Mouse (Mus musculus) hindbrain, postnatal 0 days (tissue): ENCODE data around the gene Slc25a47. TPM values are rescaled to one million over a fixed set of nuclear protein-coding genes. Genes with fewer than 3 reads are reported as not detected.

ENCODE experiments used
- ATAC-seq: fragments of 200-750 bp; cut with Nextera tagmentation; 2 replicates; pipeline ENCODE4 v1.8.0; 2017; ENCODE audit warnings: mild to moderate bottlenecking, moderate TSS enrichment, moderate library complexity
- DNase-seq: peaks from one replicate; pipeline ENCODE4 v3.0.0-alpha.2; 2015; ENCODE audit warnings: low spot score
- H3K27ac ChIP-seq: fragments of 300-500 bp; sonication (generic); 2 replicates; pipeline ENCODE4 v1.5.1; 2014; ENCODE audit warnings: mild to moderate bottlenecking
- H3K27me3 ChIP-seq: fragments of 300-500 bp; sonication (generic); 2 replicates; pipeline ENCODE4 v1.6.1; 2014; ENCODE audit warnings: low read length, mixed read lengths; ENCODE audit not compliant: insufficient read depth
- H3K36me3 ChIP-seq: fragments of 300-500 bp; sonication (generic); 2 replicates; pipeline ENCODE4 v1.6.1; 2014; ENCODE audit warnings: low read length, mixed read lengths; ENCODE audit not compliant: insufficient read depth
- H3K4me1 ChIP-seq: fragments of 300-500 bp; sonication (generic); 2 replicates; pipeline ENCODE4 v1.6.1; 2014; ENCODE audit warnings: antibody characterized with exemption, low read length, mixed read lengths; ENCODE audit not compliant: insufficient read depth
- H3K4me2 ChIP-seq: fragments of 300-500 bp; sonication (generic); 2 replicates; pipeline ENCODE4 v1.6.1; 2014; ENCODE audit warnings: low read depth, mild to moderate bottlenecking, low read length, moderate library complexity, mixed read lengths
- H3K4me3 ChIP-seq: fragments of 300-500 bp; sonication (generic); 2 replicates; pipeline ENCODE4 v1.5.1; 2014; ENCODE audit warnings: low read length
- H3K9ac ChIP-seq: fragments of 300-500 bp; sonication (generic); replicated peaks from 2 replicates; pipeline ENCODE4 v1.6.1; 2014; ENCODE audit warnings: mild to moderate bottlenecking, low read length, moderate library complexity, mixed read lengths
- H3K9me3 ChIP-seq: fragments of 300-500 bp; sonication (generic); 2 replicates; pipeline ENCODE4 v1.6.1; 2016; ENCODE audit warnings: low read length, mixed read lengths
- CTCF ChIP-seq: IDR thresholded peaks from 2 replicates; pipeline ENCODE4 v1.5.1; 2016; ENCODE audit warnings: antibody characterized with exemption, control low read depth, low read depth
- WGBS: fragments of 180-500 bp; shearing (Covaris S2); extraction: QIAGEN DNeasy Blood & Tissue Kit; methylation state at CpG from one replicate; pipeline ENCODE4 v1.1.7; 2014; 5-methylcytosine and 5-hydroxymethylcytosine counted together
- polyA plus RNA-seq: library from polyadenylated mRNA; unstranded; fragments of >200 nt; fragmentation: Nextera tagmentation; extraction: Ambion mirVana; gene quantifications from 2 replicates; pipeline ENCODE4 v1.2.1, GENCODE M21; 2015
- total RNA-seq: library from RNA; depleted of rRNA; stranded (reverse); fragments of >200 nt; gene quantifications from 2 replicates; pipeline ENCODE4 v1.2.3, GENCODE M21; 2014

Gene Slc25a47
- total and polyA plus RNA-seq, 2 experiments from 2014 or later: 6.7 to 13.7 TPM

DNA sequence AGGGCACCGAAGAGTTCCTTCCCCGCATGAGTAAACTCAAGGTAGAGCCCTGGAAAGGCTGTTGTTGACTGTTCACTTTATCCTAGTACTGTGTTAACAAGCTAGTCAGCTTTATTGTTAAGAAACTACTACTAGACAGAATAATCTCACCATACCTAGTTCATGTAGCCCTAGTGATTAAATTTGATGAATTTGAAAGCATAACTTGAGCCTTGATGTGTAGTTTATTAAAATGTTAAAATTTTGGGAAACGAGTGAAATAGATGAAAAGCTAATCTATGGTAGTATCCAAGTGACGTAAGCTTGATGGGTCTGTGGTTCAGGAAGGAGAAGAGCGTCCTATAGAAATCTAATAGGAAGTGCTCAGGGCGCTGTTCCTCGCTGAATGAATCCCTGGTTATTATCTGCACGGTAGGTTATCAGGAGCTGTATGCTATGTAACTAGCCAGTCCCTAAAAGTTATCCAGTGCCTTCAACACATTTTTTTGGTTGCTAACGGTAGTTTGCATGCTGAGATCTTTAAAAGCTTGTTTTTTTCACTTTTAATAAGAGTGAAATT, 40.8 kb upstream of the Slc25a47 start:
- DNase-seq: peak; percentile 14
- H3K4me1 ChIP-seq: peaks cover 17% of the 10 kb centered on the region

DNA sequence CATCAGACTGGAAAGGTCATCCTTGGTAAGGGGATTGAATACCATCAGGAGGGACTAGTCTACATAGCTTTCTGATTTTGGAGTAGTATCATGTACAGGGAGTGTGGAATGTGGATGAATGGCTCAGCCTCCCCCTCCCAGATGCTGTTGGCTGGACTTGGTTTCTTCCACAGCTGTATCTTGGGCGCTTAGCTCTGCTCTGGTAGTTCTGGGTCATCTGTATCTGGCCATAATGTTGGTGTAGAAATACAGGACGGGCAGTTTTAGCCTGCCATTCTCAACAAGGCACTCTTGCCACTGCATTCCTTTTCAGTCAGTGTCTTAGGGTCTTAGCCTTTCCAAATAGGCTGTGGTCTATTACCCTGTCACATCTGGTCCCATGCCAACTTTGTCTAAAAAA, 34.2 kb upstream of the Slc25a47 start:
- no peak overlapping the region for H3K27ac ChIP-seq
- no peak overlapping the region for H3K4me2 ChIP-seq
- no peaks in the 10 kb centered on the region for H3K4me1 ChIP-seq
- DNase-seq (no peak), ATAC-seq (no peak)
- no peak overlapping the region for H3K4me3 ChIP-seq
- WGBS: 75% methylated on average over 2 of the region's 2 CpGs
- H3K36me3 ChIP-seq: no peaks in the 10 kb centered on the region
- TF ChIP-seq CTCF: no peak
- H3K9me3 ChIP-seq: no peaks in the 10 kb centered on the region
- H3K9ac ChIP-seq: no peak overlapping the region
- H3K27me3 ChIP-seq: no peaks in the 10 kb centered on the region

More for the DNA sequence above, 40.8 kb upstream of the Slc25a47 start:
- Histone ChIP-seq H3K27ac (peak overlapping the region; percentile 98; the same call in 1 of the 2 replicates), H3K27me3 (no peaks in the 10 kb centered on the region), H3K36me3 (no peaks in the 10 kb centered on the region), H3K9me3 (no peaks in the 10 kb centered on the region), H3K4me3 (peak overlapping the region; percentile 94), H3K9ac (peak overlapping the region; percentile 92), H3K4me2 (peak overlapping the region; percentile 69)
- ATAC-seq: no peak
- TF ChIP-seq CTCF: no peak
- 11% methylated on average over 9 of the region's 9 CpGs for WGBS

DNA sequence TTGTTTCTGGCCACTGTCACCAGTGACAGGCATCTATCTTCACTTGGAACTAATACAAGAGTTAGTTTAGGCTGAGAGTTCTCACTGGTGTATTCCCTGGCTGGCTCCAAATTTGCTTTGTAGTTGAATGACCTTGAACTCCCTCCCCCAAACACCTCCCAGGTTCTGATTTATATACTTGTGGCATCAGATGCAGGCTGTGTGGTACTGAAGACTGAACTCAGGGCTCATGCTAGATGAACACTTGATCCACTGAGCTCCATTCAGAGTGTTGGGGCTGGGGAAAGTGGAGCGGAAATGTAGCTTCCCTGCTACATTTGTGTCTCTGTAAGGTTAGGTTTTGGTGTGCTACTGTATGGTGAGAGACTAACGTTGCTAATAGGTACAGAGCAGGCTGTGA, 31.5 kb upstream of the Slc25a47 start:
- no peak overlapping the region for H3K27ac ChIP-seq
- no peak for TF ChIP-seq CTCF
- H3K9me3 ChIP-seq: no peaks in the 10 kb centered on the region
- no peaks in the 10 kb centered on the region; the same call in 1 of the 2 replicates for H3K36me3 ChIP-seq
- no peaks in the 10 kb centered on the region for H3K4me1 ChIP-seq
- ATAC-seq: no peak
- H3K4me2 ChIP-seq: no peak overlapping the region
- no peak overlapping the region for H3K4me3 ChIP-seq
- H3K9ac ChIP-seq: no peak overlapping the region
- WGBS: 89% methylated on average over 2 of the region's 2 CpGs
- no peak for DNase-seq
- no peaks in the 10 kb centered on the region for H3K27me3 ChIP-seq

DNA sequence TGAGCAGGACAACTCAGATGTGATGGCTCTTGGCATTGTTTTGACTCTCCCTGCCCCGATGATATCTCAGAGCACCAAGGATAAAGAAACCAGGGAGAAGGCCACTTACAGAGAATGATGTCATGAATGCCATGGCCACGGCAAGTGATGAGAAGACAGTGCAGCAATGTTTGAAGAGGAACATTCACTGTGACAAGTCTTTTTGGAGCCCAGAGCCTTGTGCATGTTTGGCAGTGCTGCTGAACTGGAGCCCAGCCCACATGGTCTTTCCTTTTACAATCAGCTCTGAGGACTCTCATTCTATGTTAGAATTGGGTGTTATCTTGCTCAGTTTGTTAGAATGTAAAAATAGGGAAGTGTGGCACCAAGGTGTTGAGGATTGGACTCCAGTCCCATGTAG, 27.4 kb upstream of the Slc25a47 start:
- ATAC-seq: no peak

DNA sequence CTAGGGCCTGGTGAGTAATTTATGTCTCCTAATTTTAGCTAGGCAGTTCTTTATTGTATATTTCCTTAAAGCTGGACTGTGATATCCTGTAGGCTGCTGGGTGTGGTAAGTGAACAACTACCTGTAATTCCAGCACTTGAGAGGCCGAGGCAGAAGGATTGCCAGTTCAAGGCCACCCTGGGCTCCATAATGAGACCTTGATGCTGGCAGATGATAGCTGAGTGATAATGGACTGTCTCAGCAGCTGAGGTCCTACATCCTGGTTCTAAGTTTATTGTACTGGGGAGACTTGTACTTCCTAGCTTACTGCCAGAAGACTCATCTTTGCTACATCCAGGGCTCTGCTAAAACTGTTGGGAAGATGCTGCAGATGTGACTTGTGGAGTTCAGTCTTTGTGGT, 26.1 kb upstream of the Slc25a47 start:
- DNase-seq (no peak), ATAC-seq (no peak)
- Histone ChIP-seq H3K4me2 (no peak overlapping the region), H3K27ac (no peak overlapping the region), H3K4me3 (no peak overlapping the region), H3K27me3 (no peaks in the 10 kb centered on the region), H3K4me1 (no peaks in the 10 kb centered on the region), H3K9me3 (no peaks in the 10 kb centered on the region), H3K9ac (no peak overlapping the region), H3K36me3 (no peaks in the 10 kb centered on the region; the same call in 1 of the 2 replicates)
- no peak for TF ChIP-seq CTCF
- WGBS: 84% methylated on average over 1 of the region's 1 CpGs

More for the DNA sequence above, 27.4 kb upstream of the Slc25a47 start:
- Histone ChIP-seq H3K4me2 (no peak overlapping the region), H3K27ac (no peak overlapping the region), H3K4me3 (no peak overlapping the region), H3K4me1 (no peaks in the 10 kb centered on the region), H3K36me3 (no peaks in the 10 kb centered on the region; the same call in 1 of the 2 replicates), H3K9me3 (no peaks in the 10 kb centered on the region), H3K27me3 (no peaks in the 10 kb centered on the region), H3K9ac (no peak overlapping the region)
- no peak for TF ChIP-seq CTCF
- no peak for DNase-seq
- 73% methylated on average over 2 of the region's 2 CpGs for WGBS

DNA sequence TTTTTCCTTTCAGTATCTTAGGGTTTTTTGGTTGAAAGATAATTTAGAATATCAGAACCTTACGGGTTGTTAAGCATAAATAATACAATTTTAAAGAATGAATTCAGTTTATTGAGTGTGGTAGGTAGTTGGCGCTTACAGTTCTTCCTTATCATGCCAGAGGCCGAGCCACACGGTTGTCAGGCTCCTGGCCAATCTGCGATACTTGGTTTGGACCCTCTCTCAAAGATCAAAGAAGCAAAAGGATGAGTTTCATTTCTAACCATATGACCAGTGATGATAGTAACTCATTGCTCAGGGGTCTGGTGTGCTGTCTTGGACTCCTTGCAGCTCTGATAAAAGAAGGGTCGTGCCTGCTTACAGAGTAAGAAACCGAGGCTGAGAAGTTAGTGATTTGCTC, 25.5 kb upstream of the Slc25a47 start:
- Histone ChIP-seq H3K4me1 (no peaks in the 10 kb centered on the region), H3K9ac (no peak overlapping the region), H3K4me3 (no peak overlapping the region), H3K27me3 (no peaks in the 10 kb centered on the region), H3K9me3 (no peaks in the 10 kb centered on the region), H3K27ac (no peak overlapping the region), H3K4me2 (no peak overlapping the region), H3K36me3 (no peaks in the 10 kb centered on the region; the same call in 1 of the 2 replicates)
- ATAC-seq: no peak
- WGBS: 88% methylated on average over 7 of the region's 7 CpGs
- TF ChIP-seq CTCF: no peak
- DNase-seq: no peak

DNA sequence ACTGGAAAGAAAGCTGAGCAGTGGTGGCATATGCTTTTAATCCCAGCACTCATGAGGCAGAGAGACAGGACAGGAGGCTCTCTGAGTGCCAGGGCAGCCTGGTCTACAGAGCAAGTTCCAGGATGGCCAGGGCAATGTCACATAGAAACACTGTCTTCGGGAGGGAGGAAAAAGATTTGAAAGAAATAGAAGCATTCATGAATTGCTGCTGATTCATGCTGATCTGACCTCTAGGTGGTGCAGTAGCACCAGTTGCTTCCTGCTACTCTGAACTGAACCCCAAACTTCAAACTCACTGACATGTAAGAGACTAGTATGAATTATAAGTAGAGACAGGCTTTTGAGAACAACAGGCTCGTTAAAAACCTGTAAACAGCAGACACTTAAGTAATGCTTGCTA, 24.7 kb upstream of the Slc25a47 start:
- H3K27me3 ChIP-seq: no peaks in the 10 kb centered on the region
- H3K4me3 ChIP-seq: no peak overlapping the region
- 51% methylated on average over 2 of the region's 2 CpGs for WGBS
- H3K9ac ChIP-seq: no peak overlapping the region
- no peaks in the 10 kb centered on the region; the same call in 1 of the 2 replicates for H3K36me3 ChIP-seq
- no peak overlapping the region for H3K4me2 ChIP-seq
- TF ChIP-seq CTCF: peak; percentile 67
- ATAC-seq (no peak), DNase-seq (peak; percentile 49)
- no peaks in the 10 kb centered on the region for H3K9me3 ChIP-seq
- 0 out of 2 replicates have a peak overlapping the region, but pooled peaks have one; percentile 1 for H3K27ac ChIP-seq
- H3K4me1 ChIP-seq: no peaks in the 10 kb centered on the region
